Mouse (Mus musculus) midbrain, postnatal 0 days (tissue): ENCODE results near the gene Atg9a. TPM values are rescaled to one million over a fixed set of nuclear protein-coding genes. Genes with fewer than 3 reads are reported as not detected.
"Not testable (repeated sequence)": the region's sequence is repeated elsewhere in the genome, so short reads cannot be mapped to it uniquely, and the experiment has no call there.

ENCODE experiments used
- ATAC-seq: fragments of 200-750 bp; cut with Nextera tagmentation; 2 replicates; pipeline ENCODE4 v1.8.0; 2017; ENCODE audit warnings: moderate number of reproducible peaks, mild to moderate bottlenecking, moderate TSS enrichment, moderate library complexity; ENCODE audit not compliant: low FRiP score
- DNase-seq: peaks from one replicate; pipeline ENCODE4 v3.0.0-alpha.2; 2015; ENCODE audit warnings: low spot score
- H3K27ac ChIP-seq: fragments of 300-500 bp; sonication (generic); 2 replicates; pipeline ENCODE4 v1.5.1; 2014; ENCODE audit warnings: low read depth, mild to moderate bottlenecking, low read length, mixed read lengths
- H3K27me3 ChIP-seq: fragments of 300-500 bp; sonication (generic); 2 replicates; pipeline ENCODE4 v1.6.1; 2014; ENCODE audit warnings: low read length, control low read depth, mixed read lengths; ENCODE audit not compliant: insufficient read depth
- H3K36me3 ChIP-seq: fragments of 300-500 bp; sonication (generic); 2 replicates; pipeline ENCODE4 v1.6.1; 2014; ENCODE audit warnings: low read length, control low read depth, mixed read lengths; ENCODE audit not compliant: insufficient read depth
- H3K4me1 ChIP-seq: fragments of 300-500 bp; sonication (generic); 2 replicates; pipeline ENCODE4 v1.6.1; 2014; ENCODE audit warnings: mild to moderate bottlenecking, control low read depth, antibody characterized with exemption, low read length, mixed read lengths; ENCODE audit not compliant: insufficient read depth
- H3K4me2 ChIP-seq: fragments of 300-500 bp; sonication (generic); 2 replicates; pipeline ENCODE4 v1.6.1; 2014; ENCODE audit warnings: low read depth, mild to moderate bottlenecking, low read length, mixed read lengths; ENCODE audit not compliant: poor library complexity, severe bottlenecking
- H3K4me3 ChIP-seq: fragments of 300-500 bp; sonication (generic); 2 replicates; pipeline ENCODE4 v1.5.1; 2014; ENCODE audit warnings: low read depth, mild to moderate bottlenecking, low read length, moderate library complexity
- H3K9ac ChIP-seq: fragments of 300-500 bp; sonication (generic); replicated peaks from 2 replicates; pipeline ENCODE4 v1.6.1; 2014; ENCODE audit warnings: mild to moderate bottlenecking, low read length, moderate library complexity, mixed read lengths; ENCODE audit not compliant: poor library complexity, severe bottlenecking
- H3K9me3 ChIP-seq: fragments of 300-500 bp; sonication (generic); 2 replicates; pipeline ENCODE4 v1.6.1; 2016; ENCODE audit warnings: low read length, control low read depth
- CTCF ChIP-seq: IDR thresholded peaks from 2 replicates; pipeline ENCODE4 v1.5.1; 2016; ENCODE audit warnings: antibody characterized with exemption, mild to moderate bottlenecking
- WGBS: fragments of 180-500 bp; shearing (Covaris S2); extraction: QIAGEN DNeasy Blood & Tissue Kit; methylation state at CpG from one replicate; pipeline ENCODE4 v1.1.7; 2014; 5-methylcytosine and 5-hydroxymethylcytosine counted together
- polyA plus RNA-seq: library from polyadenylated mRNA; unstranded; fragments of >200 nt; fragmentation: Nextera tagmentation; extraction: Ambion mirVana; gene quantifications from 2 replicates; pipeline ENCODE4 v1.2.1, GENCODE M21; 2015
- total RNA-seq: library from RNA; depleted of rRNA; stranded (reverse); fragments of >200 nt; gene quantifications from 2 replicates; pipeline ENCODE4 v1.2.3, GENCODE M21; 2014; rRNA removed

Gene Atg9a
- total RNA-seq (97.0 and 135 TPM in 2 replicates), polyA plus RNA-seq (71.8 and 75.6 TPM in 2 replicates)

DNA sequence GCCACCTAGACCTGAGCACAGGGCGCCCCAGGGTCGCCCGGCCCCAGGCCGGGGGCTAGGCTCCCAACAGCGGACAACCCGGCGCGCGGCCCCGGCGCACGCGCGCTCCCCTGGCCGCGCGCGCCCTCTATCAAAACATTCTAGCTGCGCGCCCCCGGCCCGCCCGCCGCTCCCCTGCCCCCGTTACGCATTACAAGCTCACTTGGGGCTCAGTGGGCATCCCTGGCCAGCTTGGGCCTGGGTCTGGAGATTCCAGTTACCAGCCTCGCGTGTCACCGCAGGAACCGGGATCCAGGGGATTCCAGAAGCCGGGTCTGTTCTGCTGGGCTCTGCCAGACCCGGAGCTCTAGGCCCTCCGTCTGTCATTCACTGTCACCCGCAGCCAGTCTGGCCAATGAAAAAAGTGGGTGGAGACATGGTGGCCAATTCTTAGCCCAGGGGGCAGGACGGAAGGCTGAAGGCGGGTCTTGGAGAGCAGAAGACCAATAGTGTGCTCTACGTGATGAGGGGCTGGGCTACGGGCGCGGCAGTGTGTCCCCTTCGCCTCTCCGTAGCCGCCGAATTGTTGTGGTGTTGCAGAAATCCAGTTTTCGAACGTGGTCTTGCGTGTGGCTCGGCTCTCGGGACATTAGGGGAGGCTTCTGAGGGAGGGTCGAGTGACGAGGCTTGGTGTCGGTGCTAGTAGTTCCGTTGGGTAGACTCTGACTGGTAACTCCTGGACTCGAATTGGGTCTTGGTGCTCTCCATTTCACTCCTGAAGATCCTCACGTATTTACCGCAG lies at the start of gene Atg9a, which contains the start of gene Ankzf1:
TSS of gene Atg9a (minus strand) at position 575 of the 781 bp plus-strand sequence.
TSS of gene Ankzf1 (plus strand) at position 530 of the 781 bp plus-strand sequence.
- Histone ChIP-seq H3K9ac (peak within 1 kb of the TSS; percentile 93), H3K9me3 (no peaks in the 10 kb centered on the region), H3K4me3 (peak within 1 kb of the TSS; percentile 75), H3K4me1 (peaks cover 6% of the 10 kb centered on the region; the same call in 1 of the 2 replicates), H3K4me2 (peak within 1 kb of the TSS; percentile 99), H3K36me3 (peaks cover 23% of the 10 kb centered on the region), H3K27me3 (no peaks in the 10 kb centered on the region), H3K27ac (peak within 1 kb of the TSS; percentile 97)
- peak; percentile 99 for ATAC-seq
- TF ChIP-seq CTCF, result peak; percentile 34; the same call in 1 of the 2 replicates
- under 1% methylated on average over 51 of the region's 56 CpGs for WGBS
- DNase-seq, result peak; percentile 98

DNA sequence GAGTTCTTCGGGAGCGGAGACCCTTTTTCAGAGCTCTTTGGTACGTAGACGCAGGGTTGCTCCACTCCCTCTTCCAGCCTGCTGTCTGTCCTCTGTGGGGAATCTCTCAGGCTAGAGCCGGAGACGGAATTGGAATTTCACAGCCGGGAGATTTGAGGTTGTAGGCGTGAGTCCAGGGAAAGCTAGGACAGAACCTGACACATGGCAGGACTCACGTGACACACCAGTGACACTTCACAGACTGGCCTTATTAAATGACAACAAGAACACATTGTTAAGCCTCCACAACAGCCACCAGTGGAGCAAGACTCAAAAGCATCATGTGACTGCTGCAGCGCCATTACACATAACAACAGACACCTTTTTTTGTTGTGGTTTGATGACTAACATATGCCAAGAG lies 47.6 kb upstream of the Atg9a start:
- no peak for TF ChIP-seq CTCF
- no peak for DNase-seq

DNA sequence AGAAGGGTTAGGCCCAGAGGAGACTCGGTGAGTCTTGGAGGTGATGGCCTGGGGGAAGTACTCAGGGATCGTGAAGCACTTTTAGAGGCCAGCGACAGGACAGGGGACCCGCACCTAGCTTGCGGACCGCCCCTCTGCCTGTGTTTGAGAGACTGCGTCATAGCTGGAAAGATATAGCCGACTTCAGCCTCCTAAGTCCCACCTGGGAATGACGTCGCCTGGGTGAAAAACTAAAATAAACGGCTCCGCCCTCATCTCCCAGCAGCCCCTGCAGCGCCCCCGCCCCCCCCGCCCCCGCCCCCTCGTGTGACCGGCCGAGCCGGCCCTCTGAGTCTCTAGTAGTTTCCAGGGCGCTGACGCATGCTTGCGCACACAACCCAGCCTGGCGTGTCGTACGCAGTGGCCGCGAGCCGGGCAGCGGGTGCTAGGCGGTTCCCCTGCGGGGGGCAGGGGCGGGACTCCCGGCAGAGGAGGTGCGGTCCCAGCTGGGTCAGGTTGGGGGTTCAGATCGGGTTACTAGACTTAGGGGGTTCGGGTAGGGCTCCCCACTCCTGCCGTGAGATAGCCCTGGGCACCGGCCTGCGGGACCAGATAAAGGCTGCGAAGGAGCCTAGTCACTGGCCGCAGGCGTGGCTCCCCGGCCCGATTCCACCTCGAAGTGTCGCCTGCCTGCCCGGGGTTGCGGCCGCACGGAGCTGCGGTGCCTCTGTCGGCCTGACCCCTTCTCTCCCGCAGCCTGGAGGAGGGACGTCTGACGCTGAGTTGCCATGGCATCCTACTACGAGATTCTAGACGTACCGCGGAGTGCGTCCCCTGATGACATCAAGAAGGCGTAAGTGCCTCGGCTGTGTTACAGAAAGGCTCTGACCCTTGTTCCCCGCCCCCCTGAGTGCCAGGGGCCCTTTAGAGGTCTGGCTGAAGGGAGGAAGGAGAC lies 44.4 kb upstream of the Atg9a start, which contains the start of gene Dnajb2:
TSS of gene Dnajb2 (plus strand) at position 290 of the 934 bp plus-strand sequence.
- under 1% methylated on average over 64 of the region's 64 CpGs for WGBS
- TF ChIP-seq CTCF, result no peak
- H3K4me1 ChIP-seq, result no peaks in the 10 kb centered on the region
- DNase-seq (peak; percentile 84), ATAC-seq (peak; percentile 87)
- peak within 1 kb of the TSS; percentile 72 for H3K4me3 ChIP-seq
- H3K27me3 ChIP-seq, result no peaks in the 10 kb centered on the region
- H3K9ac ChIP-seq, result peak within 1 kb of the TSS; percentile 79
- peak within 1 kb of the TSS; percentile 86 for H3K27ac ChIP-seq
- H3K36me3 ChIP-seq, result peaks cover 17% of the 10 kb centered on the region
- no peaks in the 10 kb centered on the region for H3K9me3 ChIP-seq
- H3K4me2 ChIP-seq, result peak within 1 kb of the TSS; percentile 80

More for the DNA sequence above, 47.6 kb upstream of the Atg9a start:
- ATAC-seq, result no peak
- Histone ChIP-seq H3K4me2 (no peak overlapping the region), H3K27me3 (no peaks in the 10 kb centered on the region), H3K36me3 (peaks cover 32% of the 10 kb centered on the region), H3K27ac (no peak overlapping the region), H3K4me1 (no peaks in the 10 kb centered on the region), H3K9ac (no peak overlapping the region), H3K9me3 (no peaks in the 10 kb centered on the region), H3K4me3 (no peak overlapping the region)
- WGBS, result 81% methylated on average over 10 of the region's 10 CpGs

DNA sequence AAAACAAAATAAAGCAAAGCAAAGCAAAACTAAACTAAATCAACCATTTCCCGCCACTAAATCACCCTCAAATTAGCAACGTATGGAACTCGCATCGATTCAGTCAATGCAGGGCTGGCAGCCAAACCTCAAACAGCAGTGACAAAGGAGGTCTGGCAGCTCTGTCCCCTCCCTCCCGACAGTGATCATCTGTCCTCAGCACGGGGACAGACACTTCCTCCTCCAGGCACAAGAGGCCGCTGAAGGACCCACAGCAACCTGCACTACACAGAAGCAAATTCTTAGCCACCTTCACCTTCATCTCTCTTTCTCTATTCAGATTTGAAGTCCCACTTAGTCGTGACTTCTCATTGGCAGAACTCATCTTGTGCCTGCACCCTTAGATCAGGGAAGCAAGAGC lies 42.6 kb upstream of the Atg9a start:
- peaks cover 6% of the 10 kb centered on the region; the same call in 1 of the 2 replicates for H3K36me3 ChIP-seq
- TF ChIP-seq CTCF, result peak; percentile 78
- under 1% methylated on average over 8 of the region's 8 CpGs for WGBS
- H3K4me3 ChIP-seq, result no peak overlapping the region
- H3K27me3 ChIP-seq, result no peaks in the 10 kb centered on the region
- DNase-seq, result peak; percentile 87
- no peaks in the 10 kb centered on the region for H3K4me1 ChIP-seq
- no peak overlapping the region for H3K27ac ChIP-seq
- H3K9ac ChIP-seq, result 0 out of 2 replicates have a peak overlapping the region, but pooled peaks have one; percentile 42
- ATAC-seq, result no peak
- peak overlapping the region; percentile 12; the same call in 1 of the 2 replicates for H3K4me2 ChIP-seq
- no peaks in the 10 kb centered on the region for H3K9me3 ChIP-seq

DNA sequence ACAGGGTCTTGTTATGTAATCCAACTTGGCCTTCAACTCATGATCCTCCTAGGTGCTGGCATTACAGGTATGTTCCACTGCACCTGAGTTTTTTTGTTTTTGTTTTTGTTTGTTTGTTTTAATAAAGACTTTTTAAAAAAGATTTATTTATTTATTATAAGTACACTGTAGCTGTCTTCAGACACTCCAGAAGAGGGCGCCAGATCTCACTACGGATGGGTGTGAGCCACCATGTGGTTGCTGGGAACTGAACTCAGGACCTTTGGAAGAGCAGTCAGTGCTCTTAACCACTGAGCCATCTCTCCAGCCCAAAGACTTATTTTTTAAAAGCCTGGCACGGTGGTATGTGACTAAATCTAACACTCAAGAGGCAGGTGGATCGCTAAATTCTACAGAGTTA lies 40.5 kb upstream of the Atg9a start:
- H3K4me3 ChIP-seq, H3K27ac ChIP-seq, H3K4me2 ChIP-seq, DNase-seq, H3K9me3 ChIP-seq, H3K9ac ChIP-seq, H3K4me1 ChIP-seq, H3K36me3 ChIP-seq, ATAC-seq, H3K27me3 ChIP-seq: not testable (repeated sequence)
- WGBS, result 71% methylated on average over 4 of the region's 4 CpGs
